Mouse (Mus musculus) liver, embryonic 14.5 days (tissue): ENCODE measurements around the gene Plekha5. TPM values are rescaled to one million over a fixed set of nuclear protein-coding genes. Genes with fewer than 3 reads are reported as not detected.
"Not testable (repeated sequence)": the region's sequence is repeated elsewhere in the genome, so short reads cannot be mapped to it uniquely, and the experiment has no call there.

ENCODE experiments used
- ATAC-seq: fragments of 200-750 bp; cut with Nextera tagmentation; 2 replicates; pipeline ENCODE4 v1.8.0; 2017; ENCODE audit warnings: moderate number of reproducible peaks, mild to moderate bottlenecking, moderate library complexity; ENCODE audit not compliant: insufficient read depth
- DNase-seq, 3 experiments: peaks; one replicate each; pipeline ENCODE4 v3.0.0-alpha.2; 2012 to 2013; ENCODE audit warnings: low read depth in 3 of 3, low spot score in 3 of 3
- H3K27ac ChIP-seq: fragments of 300-500 bp; sonication (generic); 2 replicates; pipeline ENCODE4 v1.5.1; 2014; ENCODE audit warnings: moderate library complexity, mild to moderate bottlenecking, control low read depth, inconsistent platforms
- H3K27me3 ChIP-seq: fragments of 300-500 bp; sonication (generic); 2 replicates; pipeline ENCODE4 v1.6.1; 2014; ENCODE audit warnings: mild to moderate bottlenecking, low read length, moderate library complexity; ENCODE audit not compliant: control insufficient read depth, insufficient read depth
- H3K36me3 ChIP-seq: fragments of 300-500 bp; sonication (generic); replicated peaks from 2 replicates; pipeline ENCODE4 v1.6.1; 2014; ENCODE audit warnings: low read depth; ENCODE audit not compliant: control insufficient read depth, insufficient read depth
- H3K4me1 ChIP-seq, 2 experiments: fragments of 200-500 bp in 1 of 2; fragments of 300-500 bp in 1 of 2; sonication (generic) in 1 of 2; replicated peaks; 2 replicates each; pipeline ENCODE4 v1.6.1; 2012 to 2014; ENCODE audit warnings: antibody characterized with exemption in 1 of 2, inconsistent platforms in 1 of 2, low read length in 1 of 2; ENCODE audit not compliant: control insufficient read depth in 2 of 2, insufficient read depth in 2 of 2
- H3K4me2 ChIP-seq: fragments of 300-500 bp; sonication (generic); 2 replicates; pipeline ENCODE4 v1.6.1; 2014; ENCODE audit warnings: low read depth, mild to moderate bottlenecking, control low read depth, moderate library complexity
- H3K4me3 ChIP-seq, 2 experiments: fragments of 200-500 bp in 1 of 2; fragments of 300-500 bp in 1 of 2; sonication (generic) in 1 of 2; 2 replicates each; pipeline ENCODE4 v1.5.1; 2012 to 2014; ENCODE audit warnings: low read depth in 2 of 2, low read length in 2 of 2, mild to moderate bottlenecking in 2 of 2, control low read depth in 1 of 2, inconsistent platforms in 1 of 2, moderate library complexity in 1 of 2; ENCODE audit not compliant: insufficient read depth in 1 of 2
- H3K9ac ChIP-seq: fragments of 300-500 bp; sonication (generic); replicated peaks from 2 replicates; pipeline ENCODE4 v1.6.1; 2014; ENCODE audit warnings: mild to moderate bottlenecking, control low read depth, moderate library complexity
- H3K9me3 ChIP-seq: fragments of 300-500 bp; sonication (generic); 2 replicates; pipeline ENCODE4 v1.6.1; 2016; ENCODE audit warnings: low read length, mixed read lengths; ENCODE audit not compliant: control insufficient read depth
- CTCF ChIP-seq: IDR thresholded peaks from 2 replicates; pipeline ENCODE4 v1.5.1; 2016; ENCODE audit warnings: antibody characterized with exemption, low read depth, control low read depth
- EP300 ChIP-seq: IDR thresholded peaks from 2 replicates; pipeline ENCODE4 v1.6.1; 2016; ENCODE audit warnings: antibody characterized with exemption, low read depth
- WGBS: fragments of 180-500 bp; shearing (Covaris S2); extraction: QIAGEN DNeasy Blood & Tissue Kit; methylation state at CpG from one replicate; pipeline ENCODE4 v1.1.7; 2014; ENCODE audit not compliant: insufficient replicate concordance; 5-methylcytosine and 5-hydroxymethylcytosine counted together
- polyA plus RNA-seq, 2 experiments: library from polyadenylated mRNA; depleted of rRNA in 1 of 2; stranded (reverse) in 1 of 2; unstranded in 1 of 2; fragments of >200 nt; fragmentation: Nextera tagmentation in 1 of 2; extraction: Ambion mirVana in 1 of 2; gene quantifications; 2 replicates each; pipeline versions ENCODE4 v1.2.1 to v1.2.3; 2012 to 2014

Plekha5 gene
- polyA plus RNA-seq, 2 experiments: 3.6 to 6.0 TPM

DNA sequence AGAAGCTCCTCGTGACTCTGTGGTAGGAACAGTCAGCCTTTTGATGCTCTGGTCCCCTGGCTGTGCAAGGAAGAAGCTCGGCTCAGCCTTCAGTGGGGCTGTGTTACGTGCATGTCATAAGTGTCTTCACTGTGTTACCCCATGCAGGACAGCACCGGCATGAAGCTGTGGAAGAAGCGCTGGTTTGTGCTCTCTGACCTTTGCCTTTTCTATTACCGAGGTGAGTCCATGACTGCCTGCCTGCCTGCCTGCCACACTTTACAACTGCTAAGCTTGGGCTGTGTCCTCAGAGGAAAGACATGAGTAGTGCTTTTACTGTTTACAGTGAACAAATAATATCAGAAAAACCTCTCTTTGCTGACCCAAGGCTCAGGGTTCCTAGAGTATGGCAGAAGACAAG, 104.6 kb downstream of the Plekha5 start:
- Histone ChIP-seq H3K27ac (no peak overlapping the region), H3K9me3 (no peaks in the 10 kb centered on the region), H3K27me3 (no peaks in the 10 kb centered on the region), H3K4me2 (no peak overlapping the region), H3K4me1 (no peaks in the 10 kb centered on the region), H3K4me3 (no peak overlapping the region), H3K36me3 (no peaks in the 10 kb centered on the region), H3K9ac (no peak overlapping the region)
- WGBS: 71% methylated on average over 6 of the region's 6 CpGs
- ATAC-seq: no peak
- DNase-seq: no peak
- no peak for TF ChIP-seq CTCF
- TF ChIP-seq EP300: no peak

DNA sequence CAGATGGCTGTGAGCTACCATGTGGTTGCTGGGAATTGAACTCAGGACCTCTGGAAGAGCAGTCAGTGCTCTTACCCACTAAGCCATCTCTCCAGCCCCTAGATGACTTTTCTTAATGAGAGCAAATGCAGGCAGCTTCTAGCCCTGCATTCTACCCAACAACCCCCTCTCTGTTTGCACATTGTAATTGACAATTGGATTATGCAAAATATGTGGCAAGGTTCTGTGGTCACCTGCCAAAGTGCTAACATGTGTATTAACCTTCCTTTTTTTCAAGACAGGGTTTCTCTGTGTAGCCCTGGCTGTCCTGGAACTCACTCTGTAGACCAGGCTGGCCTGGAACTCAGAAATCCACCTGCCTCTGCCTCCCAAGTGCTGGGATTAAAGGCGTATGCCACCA, 109.0 kb downstream of the Plekha5 start:
- H3K36me3 ChIP-seq, ATAC-seq, H3K4me1 ChIP-seq, H3K9me3 ChIP-seq, H3K4me3 ChIP-seq, H3K27me3 ChIP-seq, H3K4me2 ChIP-seq, H3K27ac ChIP-seq, DNase-seq, H3K9ac ChIP-seq: not testable (repeated sequence)
- 68% methylated on average over 1 of the region's 1 CpGs for WGBS

DNA sequence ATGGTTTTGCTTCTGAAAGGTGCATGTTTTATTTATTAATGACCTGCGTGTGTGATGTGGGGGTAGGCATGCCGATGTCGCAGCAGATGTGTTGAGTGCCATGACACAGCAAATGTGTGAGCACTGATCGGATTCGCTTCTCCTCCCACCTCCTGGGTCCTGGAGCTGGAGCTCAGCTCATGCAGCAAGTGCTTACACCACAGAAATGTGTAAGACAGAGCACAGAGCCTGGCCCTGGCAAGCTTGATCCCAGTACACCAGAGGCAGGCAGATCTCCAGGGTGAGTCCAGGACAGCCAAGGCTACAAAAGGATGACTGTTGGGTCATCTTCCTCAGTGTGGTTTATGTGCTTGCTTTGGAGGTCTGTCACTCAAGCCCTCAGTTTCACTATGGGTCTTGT, 109.8 kb downstream of the Plekha5 start:
- TF ChIP-seq EP300 (no peak), CTCF (no peak)
- Histone ChIP-seq H3K4me2 (no peak overlapping the region), H3K9me3 (no peaks in the 10 kb centered on the region), H3K27ac (no peak overlapping the region), H3K27me3 (no peaks in the 10 kb centered on the region), H3K36me3 (no peaks in the 10 kb centered on the region), H3K9ac (no peak overlapping the region), H3K4me3 (no peak overlapping the region), H3K4me1 (no peaks in the 10 kb centered on the region)
- no peak for ATAC-seq
- WGBS: 72% methylated on average over 5 of the region's 5 CpGs
- DNase-seq: no peak

DNA sequence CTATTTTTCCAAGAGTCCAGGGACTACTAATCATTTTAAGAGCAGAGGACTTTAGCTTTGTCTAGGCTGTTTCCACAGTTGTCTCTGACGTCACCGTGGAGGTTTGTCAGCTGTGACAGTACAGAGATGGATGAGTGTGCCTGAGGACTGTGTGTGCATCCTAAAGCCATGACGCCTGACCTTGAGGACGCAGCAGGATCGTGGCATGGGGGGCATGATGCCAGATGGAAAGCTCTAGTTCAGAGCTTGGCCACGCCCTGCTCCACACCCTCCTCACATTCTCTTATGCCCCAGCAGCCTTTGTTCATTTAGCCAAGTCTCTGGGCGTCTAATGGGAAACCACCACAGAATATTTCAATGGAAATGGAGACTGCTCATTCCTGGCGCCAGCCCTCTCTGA, 111.7 kb downstream of the Plekha5 start:
- Histone ChIP-seq H3K4me3 (no peak overlapping the region), H3K4me1 (no peaks in the 10 kb centered on the region), H3K4me2 (no peak overlapping the region), H3K36me3 (no peaks in the 10 kb centered on the region), H3K9me3 (no peaks in the 10 kb centered on the region), H3K27ac (no peak overlapping the region), H3K9ac (no peak overlapping the region), H3K27me3 (no peaks in the 10 kb centered on the region)
- DNase-seq (no peak), ATAC-seq (no peak)
- 68% methylated on average over 8 of the region's 8 CpGs for WGBS
- TF ChIP-seq CTCF: no peak
- TF ChIP-seq EP300: no peak

DNA sequence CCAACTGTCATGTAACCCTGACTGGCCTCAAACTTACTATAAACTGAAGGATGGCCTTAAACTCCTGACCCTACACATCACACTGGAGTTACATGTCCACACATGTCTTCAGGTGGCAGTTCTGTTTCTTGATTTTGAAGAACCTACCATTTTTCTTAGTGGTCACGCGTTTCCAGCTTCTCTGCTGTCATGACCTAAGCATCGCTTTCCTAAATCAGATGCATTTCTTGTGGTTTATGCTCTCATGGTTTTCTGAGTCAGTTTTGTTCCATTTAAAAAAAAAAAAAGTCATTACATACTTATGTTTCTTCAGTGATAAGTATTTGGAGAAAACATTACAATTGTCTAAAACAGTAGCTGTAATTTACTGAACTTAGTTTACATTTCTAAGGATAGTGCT, 118.1 kb downstream of the Plekha5 start:
- Histone ChIP-seq H3K4me2 (no peak overlapping the region), H3K9me3 (no peaks in the 10 kb centered on the region), H3K27me3 (no peaks in the 10 kb centered on the region), H3K4me3 (no peak overlapping the region), H3K36me3 (no peaks in the 10 kb centered on the region), H3K27ac (no peak overlapping the region), H3K4me1 (0 out of 4 replicates have a peak, but pooled peaks cover 0 to under 1% of the 10 kb centered on the region in 2 experiments), H3K9ac (no peak overlapping the region)
- DNase-seq (no peak), ATAC-seq (no peak)
- 79% methylated on average over 3 of the region's 3 CpGs for WGBS
- no peak for TF ChIP-seq CTCF
- no peak for TF ChIP-seq EP300
